Mouse (Mus musculus) lung, postnatal 14 days (tissue): Measurements from ENCODE around the gene Cfap58.

Experiments used
- DNase-seq: peaks from one replicate; pipeline ENCODE4 v3.0.0; 2021

Gene Cfap58

DNA sequence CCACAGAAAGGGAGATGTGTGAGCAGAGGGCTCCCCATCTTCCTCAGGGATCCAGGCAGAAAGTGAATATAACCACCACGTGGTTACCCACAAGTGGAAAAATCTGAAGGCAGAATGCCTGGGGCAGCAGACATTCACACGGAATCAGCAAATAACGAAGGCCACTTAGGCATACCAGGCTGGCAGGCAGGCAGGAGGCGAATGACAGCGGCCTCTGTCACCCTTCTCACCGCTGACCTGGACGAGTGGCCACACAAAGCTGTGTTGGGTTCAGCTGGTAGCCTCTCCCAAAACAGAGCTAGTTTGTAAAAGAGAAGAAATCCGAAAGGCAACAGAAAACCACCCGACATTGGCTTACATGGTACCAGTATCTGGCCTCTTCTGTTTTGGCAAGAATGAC is 19.5 kb upstream of the Cfap58 start:
- DNase-seq, result no peak

DNA sequence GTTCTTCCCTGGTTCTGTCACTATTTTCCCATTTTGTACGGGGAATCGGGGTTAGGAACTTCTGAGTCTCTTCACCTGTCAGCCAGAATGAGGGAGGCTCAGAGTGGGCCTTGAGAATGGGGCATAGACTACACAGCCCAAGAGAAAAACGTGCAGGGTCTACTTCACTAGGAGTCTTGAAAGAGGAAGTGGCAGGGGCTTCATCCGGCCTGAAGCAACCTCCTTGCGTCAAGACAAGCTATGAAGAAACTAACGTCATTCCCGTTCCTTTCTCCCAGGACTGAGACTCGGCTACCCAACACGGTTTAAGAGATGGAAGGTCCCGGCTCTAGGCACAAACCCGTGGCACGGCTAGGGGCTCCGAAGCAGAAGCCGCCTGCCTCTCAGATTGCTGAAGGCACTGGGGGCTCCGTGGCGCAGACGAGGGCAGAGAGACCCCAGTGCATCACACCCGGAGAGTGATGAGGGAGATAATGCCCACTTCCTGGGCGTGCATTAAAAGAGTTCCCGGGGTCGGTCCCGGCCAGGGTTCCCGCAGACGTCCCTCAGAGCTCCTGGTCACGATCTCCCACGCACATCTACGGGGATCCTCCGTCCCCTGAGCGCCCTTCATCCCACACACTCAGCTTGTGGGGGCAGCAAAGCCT is 18.9 kb upstream of the Cfap58 start:
- peak; percentile 39 for DNase-seq

DNA sequence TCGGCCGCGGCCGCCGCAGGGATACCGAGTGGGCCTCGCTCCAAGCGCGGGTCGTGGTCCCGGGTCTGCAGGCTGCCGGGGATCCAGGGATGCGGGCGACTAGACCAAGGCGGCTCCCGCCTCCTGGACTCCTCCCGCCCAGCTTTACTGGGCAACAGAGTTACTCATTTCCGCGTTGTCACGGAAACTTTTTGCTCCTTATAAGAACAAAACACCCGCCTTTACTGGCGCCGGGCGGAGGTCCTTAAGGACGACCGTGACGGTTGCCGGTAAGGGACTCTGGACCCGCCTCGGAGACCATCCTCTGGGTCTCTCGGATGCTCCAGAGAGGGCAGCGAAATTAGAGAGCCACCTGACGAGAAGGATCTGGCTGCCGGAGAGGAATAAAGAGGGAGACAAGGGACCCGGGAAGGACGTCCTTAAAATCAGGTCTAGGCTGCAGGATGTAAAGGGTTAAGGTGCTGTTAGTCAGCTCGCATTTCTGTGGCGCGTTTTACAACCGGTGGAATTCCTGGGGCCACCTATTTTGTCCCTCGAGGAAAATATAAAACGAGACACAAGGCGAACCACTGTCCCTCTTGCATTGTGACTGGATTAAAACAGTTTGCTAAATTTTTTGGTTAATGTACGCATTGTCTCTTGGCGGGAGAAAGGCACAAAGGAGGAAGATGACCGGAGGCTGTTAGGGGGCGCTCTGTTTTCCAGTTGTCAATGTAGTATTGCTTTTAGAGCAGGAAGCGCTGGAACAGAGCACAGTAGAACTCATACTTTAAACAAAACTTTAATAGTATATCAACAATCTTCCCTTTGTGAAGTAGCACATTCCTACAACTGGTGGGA is 18.1 kb upstream of the Cfap58 start, which contains the start of the genes Cfap43 and Itprip:
TSS of gene Cfap43 (minus strand) at position 162 of the 840 bp plus-strand sequence.
TSS of gene Itprip (minus strand) at position 174 of the 840 bp plus-strand sequence.
- DNase-seq, result peak; percentile 87

DNA sequence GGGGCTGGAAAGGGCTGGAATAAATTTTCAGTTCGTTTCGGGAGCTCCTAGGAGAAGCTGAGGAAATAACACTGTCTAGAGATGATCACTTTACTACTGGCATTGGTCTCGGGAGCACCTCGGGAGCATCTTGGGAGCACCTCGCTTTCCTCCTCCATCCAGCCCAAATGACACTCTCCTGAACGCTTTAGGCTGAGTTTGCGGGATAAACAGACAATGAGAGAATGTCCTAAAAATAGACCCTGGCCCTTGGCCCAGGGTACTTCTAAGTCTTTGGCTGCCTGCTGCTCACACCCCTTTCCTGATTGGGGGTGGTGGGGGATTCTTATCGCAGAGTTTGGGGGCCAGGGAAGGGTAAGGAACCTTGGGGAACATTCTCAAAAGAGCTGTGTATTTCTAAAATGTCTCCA is 17.5 kb upstream of the Cfap58 start:
- DNase-seq, result peak; percentile 73

DNA sequence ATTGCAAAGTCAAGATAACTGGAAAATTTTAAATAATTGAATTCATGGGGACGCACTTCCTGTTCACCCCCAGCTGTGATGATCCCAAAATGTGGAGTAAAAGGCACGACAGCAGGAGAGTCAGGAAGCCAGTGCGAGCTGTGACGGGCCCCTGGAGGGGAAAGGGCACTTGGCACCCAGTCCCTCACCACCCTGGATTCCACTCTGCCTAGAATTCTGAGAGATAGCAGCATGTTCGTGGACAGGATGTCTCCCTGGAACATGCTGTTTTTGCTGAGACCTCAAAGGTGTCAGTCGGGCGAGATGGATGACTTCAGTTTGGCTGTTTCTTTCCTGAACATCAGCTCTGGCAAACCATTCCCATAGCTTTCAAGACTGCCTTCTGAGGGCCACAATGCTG is 11.7 kb upstream of the Cfap58 start:
- DNase-seq, result no peak

DNA sequence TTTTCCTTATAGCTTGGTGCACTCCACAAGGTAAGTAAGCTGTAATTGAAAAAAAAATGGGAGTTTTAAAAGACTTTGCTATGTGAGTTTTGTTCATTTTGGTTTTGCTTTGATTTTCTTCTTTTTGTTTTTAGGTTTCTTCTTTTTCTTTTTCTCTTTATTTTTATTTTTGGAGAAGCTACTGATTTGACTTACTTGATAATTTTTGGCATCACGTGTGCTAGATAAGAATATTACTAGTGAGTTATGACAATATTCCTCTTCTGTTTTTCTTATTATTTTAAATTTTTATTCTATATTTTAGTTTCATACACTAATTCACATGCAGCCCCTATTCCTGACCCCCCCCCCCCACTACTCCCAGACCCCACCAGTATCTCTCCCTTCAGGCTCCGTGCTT is 10.4 kb upstream of the Cfap58 start:
- no peak for DNase-seq

DNA sequence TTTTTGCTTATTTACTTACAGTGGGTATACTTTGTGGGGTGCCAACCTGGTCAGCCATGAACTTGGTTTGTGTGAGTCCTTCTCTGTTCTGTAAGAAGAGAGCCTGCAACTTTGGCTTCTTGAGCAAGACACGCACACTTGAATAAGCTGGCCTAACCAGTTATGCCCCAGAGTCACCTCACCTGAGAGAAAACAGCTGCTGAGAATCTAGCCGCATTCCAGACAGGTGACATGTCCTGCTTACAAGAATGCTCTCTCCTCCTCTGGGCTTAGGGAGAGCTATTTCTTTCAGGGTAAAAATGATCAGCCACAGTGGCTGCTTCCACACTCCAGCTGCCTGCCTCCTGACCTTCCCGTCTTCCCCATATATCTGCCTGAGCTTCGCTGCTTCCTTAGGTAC is 8.4 kb upstream of the Cfap58 start:
- DNase-seq, result peak; percentile 60

DNA sequence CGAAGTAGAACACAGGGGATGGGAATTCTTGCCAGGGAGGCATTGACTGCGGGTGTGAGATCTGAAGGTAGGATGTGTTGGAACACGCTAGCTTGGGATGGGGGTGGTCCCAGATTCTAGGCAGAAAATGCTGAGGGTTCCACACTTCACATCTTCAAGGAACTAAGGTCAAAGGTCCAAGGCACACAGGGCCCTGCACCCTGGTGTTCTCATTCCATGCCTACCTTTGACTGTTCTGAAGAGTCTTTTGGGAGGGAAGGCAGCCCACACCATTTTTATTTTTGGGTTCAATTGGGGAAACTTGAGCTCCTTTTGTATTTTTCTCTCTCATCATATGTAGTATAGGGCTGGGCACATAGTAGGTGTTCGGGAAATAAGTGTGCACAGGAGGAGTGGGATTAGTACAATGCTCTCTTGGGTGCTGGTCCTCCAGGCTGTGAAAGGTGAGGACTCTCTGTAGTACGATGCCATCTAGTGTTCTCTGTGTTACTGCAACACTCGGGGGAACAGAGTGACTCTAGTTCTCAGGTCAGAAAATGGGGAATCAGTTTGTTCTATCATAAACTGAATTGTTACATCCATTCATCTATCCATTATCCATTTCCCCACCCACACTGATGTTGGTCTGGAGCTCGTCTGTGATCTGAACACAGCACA is 5.4 kb upstream of the Cfap58 start:
- peak; percentile 56 for DNase-seq

DNA sequence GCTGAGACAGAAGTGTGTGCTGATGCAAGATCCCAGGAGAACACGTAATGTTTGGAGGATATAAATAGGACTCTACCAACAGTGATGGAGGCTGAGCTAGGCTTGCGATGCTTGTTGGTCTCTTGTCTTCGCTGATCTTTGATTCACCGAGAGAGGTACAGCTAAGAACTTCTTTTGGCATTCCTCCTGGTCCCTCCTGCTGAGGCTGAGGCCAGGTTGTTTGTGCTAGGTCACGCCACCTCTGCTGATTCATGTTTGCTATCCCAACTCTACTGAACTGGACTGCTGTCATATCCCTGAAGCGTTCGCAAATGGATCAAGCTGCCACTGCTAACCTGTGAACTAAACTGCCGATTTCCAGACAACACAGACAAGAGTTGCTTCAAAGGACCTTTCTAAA is 3.3 kb upstream of the Cfap58 start:
- no peak for DNase-seq

DNA sequence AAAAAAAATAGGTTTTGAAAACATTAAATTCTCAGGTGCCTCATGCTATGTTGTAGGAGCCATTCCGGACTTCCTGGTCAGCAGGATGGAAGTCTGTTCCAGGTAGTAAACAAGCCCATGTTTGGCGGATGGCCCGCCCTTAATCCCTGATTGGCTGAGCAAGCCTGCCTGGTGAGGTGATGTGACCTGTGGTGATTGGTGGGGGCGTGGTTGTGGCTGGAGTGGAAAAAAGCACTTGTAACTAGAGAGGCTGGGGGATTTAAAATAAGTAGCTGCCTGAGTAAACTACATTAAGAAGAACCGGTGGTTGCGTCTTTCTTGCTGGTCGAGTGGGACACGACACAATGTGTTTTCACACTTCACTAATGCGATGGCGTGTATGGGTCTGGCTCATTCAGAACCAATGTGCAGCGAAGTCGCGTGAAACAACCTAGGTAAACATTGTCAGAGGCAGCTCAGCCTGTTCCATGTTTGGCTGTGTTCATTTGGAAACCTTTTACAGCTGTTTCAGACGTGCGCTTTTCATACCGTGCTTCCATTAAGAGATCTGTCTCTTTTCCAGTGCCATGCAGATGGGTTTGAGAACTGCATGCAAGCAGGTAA is 2.7 kb upstream of the Cfap58 start:
- no peak for DNase-seq

DNA sequence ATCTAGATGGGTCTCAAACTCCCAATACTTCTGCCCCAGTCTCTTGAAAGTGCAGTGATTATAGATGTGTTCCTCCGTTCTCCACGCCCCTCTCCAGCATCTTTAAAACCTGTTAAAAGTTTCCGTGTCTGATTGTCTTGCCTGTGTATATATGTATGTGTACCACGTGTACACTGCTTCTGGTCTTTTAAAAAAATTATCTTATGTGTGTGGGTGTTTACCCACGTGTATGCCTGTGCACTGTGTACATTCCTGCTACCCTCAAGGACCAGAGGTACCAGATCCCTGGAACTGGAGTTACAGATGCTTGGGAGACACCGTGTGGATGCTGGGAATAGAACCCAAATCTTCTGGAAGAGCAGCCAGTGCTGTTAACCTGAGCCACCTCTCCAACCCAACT is 1.9 kb upstream of the Cfap58 start:
- DNase-seq, result no peak

DNA sequence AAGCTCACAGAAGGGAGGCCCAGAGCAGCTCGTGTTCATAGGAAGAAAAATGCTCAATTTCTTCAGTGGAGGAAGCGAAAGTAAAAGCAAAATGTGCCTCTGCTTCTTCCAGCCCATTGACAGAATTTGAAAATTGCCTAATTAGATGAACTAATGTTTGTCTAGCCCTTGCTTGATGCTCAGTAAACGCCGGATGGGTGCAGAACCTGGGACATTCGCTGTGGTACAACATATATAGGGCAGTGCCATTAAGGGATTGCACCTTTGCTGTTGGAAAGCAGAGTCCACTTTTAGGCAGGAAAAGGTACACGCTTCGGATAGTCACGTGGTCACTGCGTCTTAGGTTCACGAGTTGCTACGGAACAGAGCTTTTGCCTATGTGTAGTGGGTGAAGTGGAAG is 985 bp upstream of the Cfap58 start:
- no peak for DNase-seq

DNA sequence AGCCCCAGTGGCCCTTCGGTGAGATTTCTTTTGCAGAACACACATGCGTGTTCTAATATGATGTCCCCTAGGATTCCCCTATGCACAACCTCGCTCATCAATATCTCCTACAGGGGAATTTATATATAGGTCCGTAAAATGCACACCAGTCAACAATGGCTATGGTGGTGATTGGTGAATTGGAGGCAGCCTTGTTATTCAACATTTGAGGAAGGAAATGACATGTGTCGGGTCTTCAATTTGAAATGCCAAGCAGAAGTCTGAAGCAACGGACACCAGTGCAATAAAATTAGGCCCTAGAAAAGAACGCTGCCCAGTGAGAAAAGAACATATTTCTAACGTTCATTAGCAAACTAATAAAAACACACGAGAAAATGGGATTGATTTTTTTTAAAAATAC is 537 bp upstream of the Cfap58 start:
- DNase-seq, result no peak

DNA sequence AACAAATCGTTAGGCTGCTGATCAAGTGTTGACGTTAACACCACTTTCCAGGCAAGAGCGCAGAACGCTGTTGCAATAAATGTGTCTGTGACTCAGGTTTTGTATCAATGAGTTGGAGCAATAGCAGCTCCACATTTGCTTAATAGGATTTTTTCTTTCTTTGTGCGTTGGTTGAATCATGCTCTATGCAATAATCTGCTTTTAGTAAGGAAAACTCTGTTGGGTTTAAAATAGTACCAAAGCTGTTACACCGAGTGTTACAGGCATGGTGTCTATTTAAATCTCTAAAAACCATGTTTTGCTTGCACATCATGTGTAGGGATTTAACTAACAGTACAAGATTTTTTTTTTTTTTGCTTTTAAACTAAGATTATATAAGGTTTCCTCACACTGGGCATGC is 1.9 kb downstream of the Cfap58 start:
- no peak for DNase-seq

DNA sequence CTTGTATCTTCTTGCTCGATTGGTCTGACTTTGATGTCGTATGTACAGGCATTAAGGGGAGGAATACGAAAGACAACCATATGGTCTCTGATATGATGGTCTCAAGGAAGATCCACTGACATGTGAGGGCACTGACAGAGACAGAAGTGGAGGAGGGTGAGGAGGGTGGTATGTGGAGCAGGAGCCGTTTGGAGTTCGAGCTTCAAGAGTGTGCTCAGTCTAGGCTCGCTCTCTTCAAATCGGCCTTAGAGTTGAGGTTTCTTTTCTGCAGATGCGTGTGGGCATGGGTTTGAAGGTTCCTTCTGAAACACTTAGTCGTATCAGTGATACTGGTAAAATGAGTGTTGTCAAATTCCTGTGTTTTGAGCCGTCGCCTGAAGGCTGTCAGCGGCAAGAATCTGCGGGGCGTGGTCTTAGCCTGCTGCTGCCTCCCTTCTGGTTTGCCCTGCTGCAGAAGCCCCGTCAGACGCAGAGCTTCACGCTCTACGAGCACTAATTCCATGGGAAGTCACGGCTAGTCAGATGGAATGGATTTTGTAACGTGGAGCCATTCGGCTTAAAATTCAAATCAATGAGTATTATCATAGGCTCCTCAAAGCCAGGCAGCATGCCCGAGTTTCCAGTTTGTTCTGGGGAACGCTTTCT is 9.5 kb downstream of the Cfap58 start:
- no peak for DNase-seq

DNA sequence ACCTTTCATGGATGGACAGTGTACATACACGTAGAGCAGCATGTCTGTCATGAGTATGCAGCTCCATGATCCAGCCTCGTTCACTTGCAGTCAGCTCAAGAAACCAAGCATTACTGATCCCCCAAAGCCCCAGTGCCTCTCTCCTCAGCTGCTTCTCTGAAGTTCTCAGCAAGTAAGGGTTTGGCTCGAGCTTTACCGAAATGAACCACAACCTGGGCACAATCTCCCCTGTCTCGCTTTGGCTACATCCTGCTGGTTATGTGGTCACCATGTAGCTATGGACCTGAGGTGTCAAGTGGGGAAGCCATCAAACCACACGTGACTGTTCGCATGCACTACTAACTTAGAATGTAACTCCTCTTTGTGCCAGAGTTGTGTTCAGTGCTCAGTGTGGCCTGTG is 13.5 kb downstream of the Cfap58 start:
- DNase-seq, result no peak

DNA sequence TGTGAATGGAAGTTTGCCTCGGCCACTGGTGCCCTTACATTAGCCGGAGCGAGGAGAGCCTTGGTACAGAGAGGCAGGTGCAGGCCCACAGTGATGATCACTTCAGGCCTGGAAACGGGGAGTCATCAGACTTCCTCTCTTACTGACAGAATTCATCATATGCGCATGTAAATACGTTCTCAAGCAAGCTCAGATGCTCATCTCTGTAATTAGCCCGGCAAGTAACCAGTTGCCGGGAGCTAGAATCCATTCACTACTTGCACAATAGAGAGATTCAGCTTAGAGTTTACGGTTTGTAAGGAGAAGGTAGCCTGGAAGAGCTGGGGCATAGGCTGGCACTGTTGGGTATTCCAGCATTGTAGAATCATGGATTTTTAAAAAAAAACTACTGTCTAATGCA is 15.7 kb downstream of the Cfap58 start:
- no peak for DNase-seq

DNA sequence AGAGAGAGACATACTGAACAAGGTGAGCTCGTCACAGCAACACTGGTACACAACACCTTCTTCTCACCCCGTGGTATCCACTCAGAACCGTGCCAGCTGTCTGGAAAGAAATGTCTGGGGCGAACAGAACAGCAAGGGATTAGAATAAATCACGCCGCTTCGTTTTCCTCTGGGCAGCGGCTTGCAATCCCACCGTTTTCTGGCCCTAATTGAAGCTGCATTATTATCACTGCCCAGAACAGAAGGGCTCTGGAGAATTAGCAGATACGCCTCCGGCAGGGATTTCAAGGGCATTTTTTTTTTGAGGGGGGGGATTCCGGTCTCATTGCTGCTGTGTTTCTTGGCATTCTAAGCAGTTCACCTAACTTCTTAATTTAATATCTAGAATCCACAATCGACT is 20.7 kb downstream of the Cfap58 start:
- DNase-seq, result no peak

DNA sequence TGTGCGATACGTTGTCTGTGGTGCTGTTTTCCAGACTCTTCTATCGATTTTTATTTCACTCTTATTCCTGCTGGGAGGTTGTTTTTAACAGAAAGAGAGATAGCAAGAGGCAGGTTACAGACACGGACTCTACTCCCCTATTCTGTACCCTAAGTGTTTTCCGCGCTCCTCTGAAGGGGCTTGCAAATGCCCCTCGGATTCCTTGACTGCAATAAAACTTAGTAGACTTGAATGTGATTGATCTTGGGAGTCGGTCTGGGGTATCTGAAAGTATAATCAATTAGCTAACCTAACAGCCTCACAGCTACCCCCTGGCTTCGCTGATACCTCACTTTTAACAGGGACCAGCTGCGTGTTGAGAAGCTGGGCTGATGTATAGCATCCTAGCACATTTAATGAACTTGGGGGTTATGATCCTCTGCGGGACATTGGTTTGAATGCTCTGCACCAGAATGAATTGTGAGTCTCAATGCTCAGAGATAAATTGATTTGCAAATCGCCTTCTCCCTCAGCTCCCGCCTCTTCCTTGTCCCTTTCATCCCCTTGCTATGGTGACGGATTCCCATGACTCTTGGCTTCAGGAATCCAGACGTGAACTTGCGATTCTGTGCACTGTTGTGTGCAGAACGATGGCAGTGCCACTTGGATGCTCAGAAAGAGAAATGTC is 31.7 kb downstream of the Cfap58 start:
- DNase-seq, result no peak

DNA sequence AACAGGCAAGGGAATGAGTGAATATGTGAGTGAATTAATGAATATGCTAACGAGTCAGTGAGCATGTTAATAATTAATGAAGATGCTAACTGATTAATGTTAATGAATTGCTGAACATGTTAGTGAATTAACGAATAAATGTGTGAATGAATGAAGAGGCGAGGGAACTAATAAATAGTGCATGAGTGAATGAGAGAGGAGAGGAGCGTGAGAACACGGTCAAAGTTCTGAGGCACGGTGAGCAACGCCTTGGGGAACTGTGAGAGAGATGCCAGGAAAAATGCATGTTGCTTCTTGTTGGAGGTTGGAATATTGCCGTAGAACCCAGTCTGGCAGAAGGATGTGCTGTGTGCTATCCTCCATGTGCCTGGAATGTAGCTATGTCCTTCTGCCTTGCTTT is 33.6 kb downstream of the Cfap58 start:
- no peak for DNase-seq

DNA sequence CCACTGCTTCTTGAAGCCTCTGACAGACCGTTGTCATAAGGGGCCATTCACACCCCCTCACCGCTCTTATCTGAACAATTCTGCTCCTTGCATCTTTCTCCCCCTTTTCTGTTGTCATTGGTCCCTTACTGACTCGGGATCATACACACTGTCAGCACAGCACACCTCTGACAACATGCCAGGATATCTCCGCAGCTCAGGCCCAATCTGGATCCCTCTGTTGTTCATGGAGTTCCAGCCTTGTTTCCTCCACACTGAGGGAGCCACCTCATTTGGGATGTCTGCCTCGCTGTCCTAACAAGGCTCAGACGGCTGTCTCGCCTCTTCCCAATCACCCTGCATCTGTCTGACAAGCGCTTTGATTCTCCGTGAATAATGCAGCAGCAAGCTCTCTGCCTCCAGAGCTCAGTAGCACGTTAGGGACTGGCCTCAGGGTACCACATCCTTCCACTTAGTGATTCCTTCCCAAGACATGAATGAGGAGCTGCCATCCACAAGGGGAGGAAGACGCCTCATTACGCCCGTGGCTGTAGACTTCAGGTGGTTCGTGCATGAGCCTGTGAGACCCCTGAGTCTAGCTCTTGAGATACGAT is 40.7 kb downstream of the Cfap58 start:
- DNase-seq, result no peak

DNA sequence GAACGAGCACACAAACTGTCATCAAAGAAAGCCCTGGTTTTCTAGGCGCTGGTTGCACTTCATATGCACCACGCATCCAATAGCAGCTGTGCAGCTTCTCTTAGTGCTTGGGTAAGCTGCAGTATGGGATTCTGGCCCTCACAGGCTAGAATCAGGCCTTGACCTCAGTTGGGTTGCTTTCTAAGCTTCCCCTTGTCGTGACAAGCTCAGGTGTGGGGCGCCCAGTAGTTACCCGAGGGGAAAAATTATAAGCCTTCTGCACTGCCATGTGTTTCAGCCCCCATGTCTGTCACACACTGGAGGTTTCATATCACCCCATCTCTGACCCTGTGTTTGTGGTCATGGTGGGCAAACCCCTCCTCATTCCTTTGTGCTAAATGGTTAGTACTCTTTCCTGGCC is 42.0 kb downstream of the Cfap58 start:
- no peak for DNase-seq
